Mouse (Mus musculus) ZHBTc4 (cell line): ENCODE measurements around the gene Cul5.

Experiments
- DNase-seq: peaks from one replicate; pipeline ENCODE4 v3.0.0-alpha.2; 2011; ENCODE audit warnings: low read depth, low spot score

Cul5 gene

GRCm38 (mm10) chr9:53607816-53608215, 62.0 kb downstream of the Cul5 start:
- no peak for DNase-seq

GRCm38 (mm10) chr9:53607192-53607591, 62.6 kb downstream of the Cul5 start:
- DNase-seq, result no peak

- no peak for DNase-seq
Observed at GRCm38 (mm10) chr9:53604954-53605353, 64.9 kb downstream of the Cul5 start.

- no peak for DNase-seq
Observed at GRCm38 (mm10) chr9:53603849-53604248, 66.0 kb downstream of the Cul5 start.

- DNase-seq, result no peak
Observed at GRCm38 (mm10) chr9:53603384-53603783, 66.4 kb downstream of the Cul5 start.

- no peak for DNase-seq
Observed at GRCm38 (mm10) chr9:53601541-53601940, 68.3 kb downstream of the Cul5 start.

- DNase-seq, result no peak
Observed at GRCm38 (mm10) chr9:53598631-53599030, 71.2 kb downstream of the Cul5 start.

GRCm38 (mm10) chr9:53596971-53597600, 72.7 kb downstream of the Cul5 start:
- no peak for DNase-seq

- DNase-seq, result peak; percentile 83
Observed at GRCm38 (mm10) chr9:53594764-53595163, 75.0 kb downstream of the Cul5 start.

- DNase-seq, result no peak
Observed at GRCm38 (mm10) chr9:53581870-53582269, 87.9 kb downstream of the Cul5 start.

- no peak for DNase-seq
Observed at GRCm38 (mm10) chr9:53575721-53576120, 94.1 kb downstream of the Cul5 start.

GRCm38 (mm10) chr9:53572516-53573307, 97.1 kb downstream of the Cul5 start:
- DNase-seq, result no peak

GRCm38 (mm10) chr9:53570662-53571061, 99.2 kb downstream of the Cul5 start:
- peak; percentile 77 for DNase-seq
